Mouse (Mus musculus) neural tube, embryonic 14.5 days (tissue): Measurements from ENCODE around the gene Sult3a1. TPM values are rescaled to one million over a fixed set of nuclear protein-coding genes. Genes with fewer than 3 reads are reported as not detected.
"Not testable (repeated sequence)": the region's sequence is repeated elsewhere in the genome, so short reads cannot be mapped to it uniquely, and the experiment has no call there.

ENCODE experiments used
- ATAC-seq: fragments of 200-750 bp; cut with Nextera tagmentation; 2 replicates; pipeline ENCODE4 v1.8.0; 2017; ENCODE audit warnings: low read depth, mild to moderate bottlenecking, moderate TSS enrichment, moderate library complexity
- H3K27ac ChIP-seq: fragments of 300-500 bp; sonication (generic); 2 replicates; pipeline ENCODE4 v1.5.1; 2014; ENCODE audit warnings: low read depth, mild to moderate bottlenecking, control low read depth, low read length, moderate library complexity, mixed read lengths
- H3K27me3 ChIP-seq: fragments of 300-500 bp; sonication (generic); 2 replicates; pipeline ENCODE4 v1.6.1; 2014; ENCODE audit warnings: low read length; ENCODE audit not compliant: control insufficient read depth, insufficient read depth
- H3K36me3 ChIP-seq: fragments of 300-500 bp; sonication (generic); 2 replicates; pipeline ENCODE4 v1.6.1; 2014; ENCODE audit warnings: low read length, mixed read lengths; ENCODE audit not compliant: control insufficient read depth, insufficient read depth
- H3K4me1 ChIP-seq: fragments of 300-500 bp; sonication (generic); 2 replicates; pipeline ENCODE4 v1.6.1; 2014; ENCODE audit warnings: low read length; ENCODE audit not compliant: control insufficient read depth, insufficient read depth
- H3K4me2 ChIP-seq: fragments of 300-500 bp; sonication (generic); 2 replicates; pipeline ENCODE4 v1.6.1; 2014; ENCODE audit warnings: mild to moderate bottlenecking, low read depth, low read length, control low read depth
- H3K4me3 ChIP-seq: fragments of 300-500 bp; sonication (generic); 2 replicates; pipeline ENCODE4 v1.5.1; 2014; ENCODE audit warnings: low read depth, low read length, control low read depth, mixed read lengths
- H3K9ac ChIP-seq: fragments of 300-500 bp; sonication (generic); replicated peaks from 2 replicates; pipeline ENCODE4 v1.6.1; 2014; ENCODE audit warnings: low read depth, mild to moderate bottlenecking, control low read depth, low read length, mixed read lengths
- H3K9me3 ChIP-seq: fragments of 300-500 bp; sonication (generic); 2 replicates; pipeline ENCODE4 v1.6.1; 2016; ENCODE audit warnings: low read length; ENCODE audit not compliant: control insufficient read depth
- WGBS: fragments of 180-500 bp; shearing (Covaris S2); extraction: QIAGEN DNeasy Blood & Tissue Kit; methylation state at CpG from one replicate; pipeline ENCODE4 v1.1.7; 2014; 5-methylcytosine and 5-hydroxymethylcytosine counted together
- polyA plus RNA-seq: library from polyadenylated mRNA; unstranded; fragments of >200 nt; fragmentation: Nextera tagmentation; extraction: Ambion mirVana; gene quantifications from 2 replicates; pipeline ENCODE4 v1.2.1, GENCODE M21; 2014

Gene Sult3a1
- polyA plus RNA-seq, 1 experiment from 2014 or later, result not detected

DNA sequence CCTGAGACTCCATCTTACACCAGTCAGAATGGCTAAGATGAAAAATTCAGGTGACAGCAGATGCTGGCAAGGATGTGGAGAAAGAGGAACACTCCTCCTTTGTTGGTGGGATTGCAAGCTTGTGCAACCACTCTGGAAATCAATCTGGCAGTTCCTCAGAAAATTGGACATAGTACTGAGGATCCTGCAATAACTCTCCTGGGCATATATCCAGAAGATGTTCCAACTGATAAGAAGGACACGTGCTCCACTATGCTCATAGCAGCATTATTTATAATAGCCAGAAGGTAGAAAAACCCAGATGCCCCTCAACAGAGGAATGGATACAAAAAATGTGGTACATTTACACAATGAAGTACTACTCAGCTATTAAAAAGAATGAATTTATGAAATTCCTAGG, 44.0 kb downstream of the Sult3a1 start:
- not testable (repeated sequence) for H3K4me2 ChIP-seq, ATAC-seq, H3K27me3 ChIP-seq, H3K27ac ChIP-seq, H3K4me1 ChIP-seq, H3K9me3 ChIP-seq, H3K4me3 ChIP-seq, H3K36me3 ChIP-seq, H3K9ac ChIP-seq
- WGBS, result 94% methylated on average over 1 of the region's 1 CpGs

DNA sequence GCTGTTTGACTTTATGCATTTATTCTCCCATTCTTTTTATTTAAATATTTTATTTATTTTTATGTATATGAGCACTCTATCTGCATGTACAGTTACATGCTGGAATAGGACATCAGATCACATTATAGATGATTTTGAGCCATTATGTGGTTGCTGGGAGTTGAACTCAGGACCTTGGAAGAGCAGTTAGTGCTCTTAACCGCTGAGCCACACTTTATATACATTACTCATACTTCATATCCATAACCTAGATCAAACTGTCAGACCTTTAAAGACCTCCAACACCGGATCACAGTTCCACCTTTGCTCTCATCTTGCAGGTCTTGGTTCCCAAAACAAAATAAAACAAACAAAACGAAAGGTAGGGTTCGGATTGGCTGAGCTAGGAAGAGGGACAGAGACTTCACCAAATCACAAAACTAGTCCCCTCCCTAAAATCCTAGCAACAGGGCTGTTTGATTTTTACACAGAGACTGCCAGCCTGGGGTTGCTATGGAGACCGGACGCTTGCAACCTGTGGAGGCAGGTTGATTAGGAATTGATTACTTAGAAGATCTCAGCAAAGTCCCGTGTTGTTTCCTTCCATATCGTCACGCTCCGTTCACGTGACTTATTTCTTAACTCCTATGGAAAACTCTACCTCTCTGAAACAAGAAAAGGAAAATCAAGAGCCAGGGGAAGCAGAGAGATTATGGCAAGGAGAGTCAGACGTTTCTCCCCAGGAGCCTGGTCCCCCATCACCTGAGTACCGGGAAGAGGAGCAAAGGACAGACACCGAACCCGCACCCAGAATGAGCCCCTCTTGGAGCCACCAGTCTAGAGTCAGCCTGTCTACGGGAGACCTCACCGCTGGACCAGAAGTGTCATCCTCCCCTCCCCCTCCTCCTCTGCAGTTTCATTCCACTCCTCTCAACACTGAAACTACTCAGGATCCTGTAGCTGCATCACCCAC, 47.3 kb downstream of the Sult3a1 start, which contains the start of gene Rsph4a:
Gene Rsph4a, plus strand, starts transcription at position 582 of the 952 bp plus-strand sequence.
- H3K36me3 ChIP-seq, result no peaks in the 10 kb centered on the region
- no peaks in the 10 kb centered on the region for H3K4me1 ChIP-seq
- peak; percentile 99 for ATAC-seq
- H3K27ac ChIP-seq, result no peak within 1 kb of the TSS
- no peaks in the 10 kb centered on the region for H3K27me3 ChIP-seq
- 0 out of 2 replicates have a peak within 1 kb of the TSS, but pooled peaks have one; percentile 8 for H3K9ac ChIP-seq
- WGBS, result 7% methylated on average over 17 of the region's 17 CpGs
- no peaks in the 10 kb centered on the region for H3K9me3 ChIP-seq
- H3K4me2 ChIP-seq, result peak within 1 kb of the TSS; percentile 62
- H3K4me3 ChIP-seq, result peak within 1 kb of the TSS; percentile 32

DNA sequence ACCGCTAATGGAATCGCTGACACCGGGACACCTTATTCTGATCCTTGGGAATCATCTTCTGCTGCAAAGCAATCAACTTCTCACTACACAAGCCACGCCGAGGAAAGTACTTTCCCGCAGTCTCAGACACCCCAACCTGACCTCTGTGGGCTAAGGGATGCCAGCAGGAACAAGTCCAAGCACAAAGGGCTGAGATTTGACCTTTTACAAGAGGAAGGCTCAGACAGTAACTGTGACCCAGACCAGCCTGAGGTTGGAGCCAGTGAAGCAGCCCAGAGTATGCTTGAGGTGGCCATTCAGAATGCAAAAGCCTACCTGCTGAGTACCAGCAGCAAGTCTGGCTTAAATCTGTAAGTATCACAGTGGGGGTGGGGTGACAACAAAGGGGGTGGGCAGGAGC, 48.0 kb downstream of the Sult3a1 start:
- WGBS, result 6% methylated on average over 6 of the region's 6 CpGs
- peak overlapping the region; percentile 32; the same call in 1 of the 2 replicates for H3K4me3 ChIP-seq
- H3K4me2 ChIP-seq, result peak overlapping the region; percentile 62
- no peaks in the 10 kb centered on the region for H3K9me3 ChIP-seq
- H3K27ac ChIP-seq, result no peak overlapping the region
- no peaks in the 10 kb centered on the region for H3K4me1 ChIP-seq
- H3K36me3 ChIP-seq, result no peaks in the 10 kb centered on the region
- no peak overlapping the region for H3K9ac ChIP-seq
- no peaks in the 10 kb centered on the region for H3K27me3 ChIP-seq
- peak; percentile 44; the same call in 1 of the 2 replicates for ATAC-seq

Other genes starting within 250 kb of the Sult3a1 start
- gene Clvs2, start 233.0 kb upstream of the Sult3a1 start, polyA plus RNA-seq, result 19.4 and 26.7 TPM in 2 replicates
- not detected in 2 replicates for gene Sult3a2, start 71.0 kb upstream of the Sult3a1 start, polyA plus RNA-seq
- 1.1 and 1.7 TPM in 2 replicates for gene Rsph4a, start 47.4 kb downstream of the Sult3a1 start, polyA plus RNA-seq
- gene Zup1, start 93.5 kb downstream of the Sult3a1 start, polyA plus RNA-seq, result 24.3 and 25.8 TPM in 2 replicates
- gene Rwdd1, start 161.9 kb downstream of the Sult3a1 start, polyA plus RNA-seq, result 141 and 149 TPM in 2 replicates
- gene Trappc3l, start 179.9 kb downstream of the Sult3a1 start, polyA plus RNA-seq, result 0.63 TPM in 1 of 2 replicates, not detected in the other
- not detected in 2 replicates for gene Calhm4, start 186.6 kb downstream of the Sult3a1 start, polyA plus RNA-seq
- gene Calhm5, start 238.8 kb downstream of the Sult3a1 start, polyA plus RNA-seq, result 0.71 and 1.1 TPM in 2 replicates